Mouse (Mus musculus): ENCODE data around the gene Tssc4.

Gene Tssc4

GRCm38 (mm10) chr7:143114773-143115172, 45.7 kb downstream of the Tssc4 start:
- DNase-seq = no peak

DNA sequence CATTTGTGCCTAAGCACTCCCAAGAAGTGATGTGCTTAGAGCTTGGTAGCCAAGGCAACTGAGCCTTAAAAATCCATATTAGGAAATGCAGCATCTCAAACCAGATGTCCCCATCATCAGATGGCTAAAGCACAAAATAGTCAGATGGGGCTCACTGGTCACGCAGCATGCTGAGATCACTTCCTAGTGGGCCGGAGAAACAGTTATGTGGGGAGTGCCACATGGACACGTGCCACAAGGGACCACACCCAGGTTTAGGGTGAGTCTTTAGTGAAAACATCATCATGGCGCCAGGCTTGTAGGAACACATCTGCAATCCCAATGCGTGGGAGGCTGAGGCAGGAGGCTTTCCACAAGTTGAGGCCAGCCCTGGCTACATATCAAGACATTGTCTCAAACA, 47.5 kb downstream of the Tssc4 start:
- DNase-seq = no peak

DNA sequence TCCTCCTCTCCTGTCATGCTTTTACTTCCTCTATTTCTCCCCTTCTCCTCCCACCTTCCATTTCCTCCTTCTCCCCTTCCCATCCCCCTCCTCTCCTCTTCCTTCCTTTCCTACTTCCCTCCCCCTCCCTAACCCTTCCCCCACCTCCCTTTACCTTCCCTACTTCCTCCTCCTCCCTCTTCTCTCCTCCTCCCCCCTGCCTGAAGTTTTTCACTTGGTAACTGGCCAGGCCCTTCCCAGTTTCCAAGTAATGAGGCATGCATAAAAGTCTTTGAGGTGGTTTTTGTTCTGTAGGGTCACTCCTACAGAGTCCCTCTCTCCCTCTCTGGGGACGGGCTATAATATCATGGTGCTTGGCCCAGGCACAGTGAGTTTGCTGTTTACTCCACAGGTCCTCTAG, 50.4 kb downstream of the Tssc4 start:
- no peak for DNase-seq

GRCm38 (mm10) chr7:143119826-143120225, 50.8 kb downstream of the Tssc4 start:
- no peak for DNase-seq
